Mouse (Mus musculus) midbrain, embryonic 16.5 days (tissue): Measurements from ENCODE around the gene Osbpl11. TPM values are rescaled to one million over a fixed set of nuclear protein-coding genes. Genes with fewer than 3 reads are reported as not detected.
A peak's percentile ranks its signal among the peaks of the same experiment; 100 is the strongest.
"Not testable (repeated sequence)": the region's sequence is repeated elsewhere in the genome, so short reads cannot be mapped to it uniquely, and the experiment has no call there.

Experiments used
- ATAC-seq: fragments of 200-750 bp; cut with Nextera tagmentation; 2 replicates; pipeline ENCODE4 v1.8.0; 2017; ENCODE audit warnings: moderate TSS enrichment
- H3K27ac ChIP-seq: fragments of 300-500 bp; sonication (generic); 2 replicates; pipeline ENCODE4 v1.5.1; 2014; ENCODE audit warnings: mild to moderate bottlenecking, low read length, mixed read lengths
- H3K27me3 ChIP-seq: fragments of 300-500 bp; sonication (generic); 2 replicates; pipeline ENCODE4 v1.6.1; 2014; ENCODE audit warnings: low read depth, low read length, mixed read lengths; ENCODE audit not compliant: control insufficient read depth, insufficient read depth
- H3K36me3 ChIP-seq: fragments of 300-500 bp; sonication (generic); 2 replicates; pipeline ENCODE4 v1.6.1; 2014; ENCODE audit warnings: mild to moderate bottlenecking, low read length, moderate library complexity, mixed read lengths; ENCODE audit not compliant: control insufficient read depth, insufficient read depth
- H3K4me1 ChIP-seq: fragments of 300-500 bp; sonication (generic); 2 replicates; pipeline ENCODE4 v1.6.1; 2014; ENCODE audit warnings: mild to moderate bottlenecking, low read length, mixed read lengths; ENCODE audit not compliant: control insufficient read depth, insufficient read depth
- H3K4me2 ChIP-seq: fragments of 300-500 bp; sonication (generic); 2 replicates; pipeline ENCODE4 v1.6.1; 2014; ENCODE audit warnings: mild to moderate bottlenecking, low read length, mixed read lengths
- H3K4me3 ChIP-seq: fragments of 300-500 bp; sonication (generic); 2 replicates; pipeline ENCODE4 v1.5.1; 2014; ENCODE audit warnings: low read depth, mild to moderate bottlenecking, low read length, moderate library complexity, mixed read lengths
- H3K9ac ChIP-seq: fragments of 300-500 bp; sonication (generic); 2 replicates; pipeline ENCODE4 v1.6.1; 2014; ENCODE audit warnings: low read depth, low read length, mixed read lengths
- H3K9me3 ChIP-seq: fragments of 300-500 bp; sonication (generic); replicated peaks from 2 replicates; pipeline ENCODE4 v1.6.1; 2014; ENCODE audit warnings: mild to moderate bottlenecking, low read length, mixed read lengths; ENCODE audit not compliant: control insufficient read depth, poor library complexity, severe bottlenecking
- WGBS: fragments of 180-500 bp; shearing (Covaris S2); extraction: QIAGEN DNeasy Blood & Tissue Kit; methylation state at CpG from one replicate; pipeline ENCODE4 v1.1.7; 2014; 5-methylcytosine and 5-hydroxymethylcytosine counted together
- polyA plus RNA-seq: library from polyadenylated mRNA; unstranded; fragments of >200 nt; fragmentation: Nextera tagmentation; extraction: Ambion mirVana; gene quantifications from 2 replicates; pipeline ENCODE4 v1.2.1, GENCODE M21; 2015

Gene Osbpl11
- 15.0 and 16.8 TPM in 2 replicates for polyA plus RNA-seq

DNA sequence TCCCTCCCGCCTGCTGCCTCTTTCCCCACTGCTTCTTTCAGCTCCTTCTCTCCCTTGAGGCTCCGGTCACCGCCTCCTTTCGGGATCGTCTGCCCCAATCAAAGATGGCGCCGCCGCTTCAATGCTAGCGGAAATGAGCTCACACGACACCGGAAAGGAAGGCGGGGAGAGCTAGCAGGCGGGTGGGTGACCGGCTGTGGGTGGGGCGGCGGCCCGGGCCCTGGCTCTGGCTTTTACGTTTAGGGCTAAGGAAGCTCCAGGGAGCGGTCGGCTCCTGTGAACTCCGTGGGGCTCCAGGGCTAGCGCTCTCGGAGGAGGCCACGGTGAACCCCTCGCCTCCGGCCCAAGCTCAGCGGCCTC is at the start of gene Osbpl11:
TSS of gene Osbpl11 (plus strand) at position 171 of the 360 bp plus-strand sequence.
- Histone ChIP-seq H3K27ac (peak within 1 kb of the TSS; percentile 91), H3K4me3 (peak within 1 kb of the TSS; percentile 84), H3K36me3 (no peaks in the 10 kb centered on the region), H3K4me1 (peaks cover 25% of the 10 kb centered on the region), H3K9ac (peak within 1 kb of the TSS; percentile 90), H3K9me3 (no peaks in the 10 kb centered on the region), H3K4me2 (peak within 1 kb of the TSS; percentile 62), H3K27me3 (no peaks in the 10 kb centered on the region)
- under 1% methylated on average over 27 of the region's 27 CpGs for WGBS
- ATAC-seq: peak; percentile 96

DNA sequence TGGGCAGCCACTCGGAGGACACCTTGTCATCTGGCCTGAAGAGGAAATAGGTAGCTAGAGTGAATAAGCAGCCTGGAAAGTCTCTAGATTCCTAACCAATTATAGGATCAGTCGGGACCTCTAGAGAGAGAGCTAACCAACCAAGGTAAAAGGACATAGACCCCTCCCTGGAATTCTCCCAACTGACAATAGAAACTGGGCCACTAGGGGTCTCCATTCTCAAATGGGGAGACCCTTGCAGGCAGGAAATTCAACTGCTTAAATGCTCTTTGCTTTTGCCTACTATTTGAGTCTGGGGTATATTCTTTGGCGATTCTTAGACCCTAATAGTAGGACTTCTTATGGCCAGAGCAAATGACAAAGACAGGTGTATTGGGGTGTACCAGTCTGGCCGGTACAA is 49.7 kb upstream of the Osbpl11 start:
- H3K4me3 ChIP-seq: no peak overlapping the region
- H3K9ac ChIP-seq: no peak overlapping the region
- H3K36me3 ChIP-seq: no peaks in the 10 kb centered on the region
- no peaks in the 10 kb centered on the region for H3K27me3 ChIP-seq
- H3K4me2 ChIP-seq: no peak overlapping the region
- ATAC-seq: no peak
- H3K4me1 ChIP-seq: no peaks in the 10 kb centered on the region
- 70% methylated on average over 4 of the region's 4 CpGs for WGBS
- H3K27ac ChIP-seq: no peak overlapping the region
- H3K9me3 ChIP-seq: no peaks in the 10 kb centered on the region

DNA sequence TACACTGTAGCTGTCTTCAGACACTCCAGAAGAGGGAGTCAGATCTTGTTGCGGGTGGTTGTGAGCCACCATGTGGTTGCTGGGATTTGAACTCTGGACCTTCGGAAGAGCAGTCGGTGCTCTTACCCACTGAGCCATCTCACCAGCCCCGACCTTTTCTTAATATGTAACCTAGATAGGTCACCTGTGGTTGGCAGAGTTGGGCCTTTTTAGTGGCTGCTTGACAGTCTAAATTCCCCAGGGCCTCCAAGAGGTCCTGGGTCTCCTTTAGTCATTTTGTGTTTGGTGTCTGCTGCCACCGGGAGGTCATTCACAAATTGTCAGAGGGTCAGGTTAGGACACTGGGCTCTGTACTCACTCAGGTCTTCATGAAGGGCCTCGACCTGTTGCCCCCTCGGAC is 45.8 kb upstream of the Osbpl11 start:
- H3K27me3 ChIP-seq, H3K4me1 ChIP-seq, H3K9me3 ChIP-seq, H3K9ac ChIP-seq, H3K4me2 ChIP-seq, ATAC-seq, H3K36me3 ChIP-seq, H3K4me3 ChIP-seq, H3K27ac ChIP-seq: not testable (repeated sequence)
- WGBS: 81% methylated on average over 6 of the region's 7 CpGs

DNA sequence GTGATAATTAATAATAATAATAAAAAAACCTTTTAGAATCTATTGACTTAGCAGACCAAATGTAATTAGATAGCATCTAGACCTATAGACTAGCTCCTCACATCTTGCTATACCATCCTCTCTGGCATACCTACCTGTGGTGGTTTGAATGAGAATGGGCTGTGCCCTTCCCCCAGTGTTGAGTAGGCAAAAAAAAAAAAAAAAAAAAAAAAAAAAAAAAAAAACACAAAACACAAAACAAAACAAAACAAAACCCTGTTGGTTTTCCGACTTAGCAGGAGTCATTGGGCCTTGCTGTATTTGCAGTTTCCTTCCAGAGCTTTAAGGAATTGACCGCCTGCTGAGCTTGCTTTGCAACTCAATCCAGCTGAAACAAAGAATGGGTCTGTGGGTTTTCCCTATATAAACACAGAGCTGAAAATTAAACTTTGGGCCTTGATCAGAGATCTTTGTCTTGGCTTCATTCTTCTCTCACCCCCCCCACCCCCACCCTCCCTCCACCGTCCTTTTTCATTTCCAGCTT is 43.1 kb upstream of the Osbpl11 start:
- no peak overlapping the region for H3K4me2 ChIP-seq
- 27% methylated on average over 3 of the region's 3 CpGs for WGBS

DNA sequence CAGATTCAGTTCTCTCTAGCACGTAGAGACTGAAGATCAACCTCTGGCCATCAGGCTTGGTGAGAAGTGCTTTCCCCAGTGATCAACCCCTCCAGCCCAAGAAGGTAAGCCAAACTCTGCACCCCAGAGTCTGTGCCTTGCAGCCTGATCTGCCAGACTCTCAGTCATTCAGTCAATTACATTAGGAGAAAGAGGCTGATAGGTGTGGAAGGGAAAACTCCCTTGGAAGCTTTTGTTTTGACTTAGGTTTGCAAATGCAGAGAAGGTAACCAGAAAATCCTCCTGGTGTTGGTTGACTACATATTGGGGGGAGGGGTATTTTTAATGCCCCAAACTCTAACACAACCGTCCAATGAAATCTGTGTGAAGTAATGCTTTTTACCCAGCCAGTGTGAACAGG is 41.4 kb upstream of the Osbpl11 start:
- no peak overlapping the region for H3K9ac ChIP-seq
- H3K4me2 ChIP-seq: no peak overlapping the region
- no peak overlapping the region for H3K27ac ChIP-seq
- ATAC-seq: no peak
- no peaks in the 10 kb centered on the region for H3K36me3 ChIP-seq
- no peaks in the 10 kb centered on the region for H3K9me3 ChIP-seq
- H3K4me1 ChIP-seq: no peaks in the 10 kb centered on the region
- WGBS: 76% methylated on average over 2 of the region's 2 CpGs
- H3K27me3 ChIP-seq: no peaks in the 10 kb centered on the region
- H3K4me3 ChIP-seq: no peak overlapping the region

More for the DNA sequence above, 43.1 kb upstream of the Osbpl11 start:
- ATAC-seq: no peak
- Histone ChIP-seq H3K36me3 (no peaks in the 10 kb centered on the region), H3K4me3 (no peak overlapping the region), H3K27ac (no peak overlapping the region), H3K9ac (no peak overlapping the region), H3K4me1 (no peaks in the 10 kb centered on the region), H3K27me3 (no peaks in the 10 kb centered on the region), H3K9me3 (no peaks in the 10 kb centered on the region)

DNA sequence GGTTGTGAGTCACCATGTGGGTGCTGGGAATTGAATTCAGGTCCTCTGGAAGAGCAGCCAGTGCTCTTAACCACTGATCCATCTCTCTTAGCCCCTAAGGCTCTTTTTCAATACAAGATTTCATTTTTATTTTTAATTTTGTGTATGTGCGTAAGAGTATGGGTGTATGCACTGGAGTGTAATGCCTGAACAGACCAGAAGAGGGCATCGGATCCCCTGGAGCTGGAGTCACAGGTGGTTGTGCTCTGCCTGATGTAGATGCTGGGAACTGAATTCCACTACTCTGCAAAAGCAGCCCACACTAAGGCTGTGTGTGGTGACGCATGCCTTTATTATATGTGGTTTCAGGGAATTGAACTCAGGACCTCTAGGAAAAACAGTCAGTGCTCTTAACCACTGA is 38.7 kb upstream of the Osbpl11 start:
- Histone ChIP-seq H3K4me3 (no peak overlapping the region), H3K27ac (no peak overlapping the region), H3K36me3 (no peaks in the 10 kb centered on the region), H3K27me3 (no peaks in the 10 kb centered on the region), H3K9me3 (no peaks in the 10 kb centered on the region), H3K4me1 (no peaks in the 10 kb centered on the region), H3K4me2 (no peak overlapping the region), H3K9ac (no peak overlapping the region)
- ATAC-seq: no peak
- 95% methylated on average over 3 of the region's 3 CpGs for WGBS

DNA sequence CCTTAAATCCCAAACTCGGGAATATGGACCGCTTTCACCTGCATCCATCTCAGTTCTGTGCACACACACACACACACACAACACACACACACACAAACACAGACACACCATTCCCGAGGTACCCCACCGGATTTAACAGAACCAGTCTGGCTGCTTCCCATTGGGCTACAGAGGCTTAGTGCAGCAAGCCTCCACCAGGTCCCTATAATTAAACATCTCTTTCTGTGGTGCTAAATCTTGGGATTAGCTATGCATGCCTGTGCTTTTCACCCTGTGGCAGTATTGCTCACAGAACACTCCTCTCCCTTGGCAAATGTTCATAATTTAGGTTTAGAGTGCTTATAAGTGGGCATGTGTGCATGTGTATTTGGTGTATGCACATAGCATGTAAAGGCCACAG is 36.7 kb upstream of the Osbpl11 start:
- Histone ChIP-seq H3K36me3 (no peaks in the 10 kb centered on the region), H3K4me1 (no peaks in the 10 kb centered on the region), H3K27me3 (no peaks in the 10 kb centered on the region), H3K9ac (no peak overlapping the region), H3K4me3 (no peak overlapping the region), H3K9me3 (no peaks in the 10 kb centered on the region), H3K27ac (no peak overlapping the region), H3K4me2 (no peak overlapping the region)
- 70% methylated on average over 4 of the region's 4 CpGs for WGBS
- no peak for ATAC-seq

DNA sequence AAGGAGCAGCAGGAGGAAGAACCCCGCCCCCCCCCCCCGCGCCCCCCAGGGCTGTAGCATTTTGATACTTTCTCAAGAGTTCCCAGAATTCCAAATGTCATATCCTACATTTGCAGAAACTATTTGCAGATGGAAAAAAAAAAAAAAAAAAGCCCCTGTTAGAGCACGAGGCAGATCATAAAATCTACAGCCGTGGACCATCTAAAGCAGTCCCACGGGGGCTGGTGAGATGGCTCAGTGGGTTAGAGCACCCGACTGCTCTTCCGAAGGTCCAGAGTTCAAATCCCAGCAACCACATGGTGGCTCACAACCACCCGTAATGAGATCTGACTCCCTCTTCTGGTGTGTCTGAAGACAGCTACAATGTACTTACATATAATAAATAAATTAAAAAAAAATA is 34.0 kb upstream of the Osbpl11 start:
- H3K4me3 ChIP-seq, H3K9me3 ChIP-seq, H3K4me1 ChIP-seq, H3K4me2 ChIP-seq, ATAC-seq, H3K27ac ChIP-seq, H3K27me3 ChIP-seq, H3K9ac ChIP-seq, H3K36me3 ChIP-seq: not testable (repeated sequence)
- WGBS: 81% methylated on average over 9 of the region's 9 CpGs

DNA sequence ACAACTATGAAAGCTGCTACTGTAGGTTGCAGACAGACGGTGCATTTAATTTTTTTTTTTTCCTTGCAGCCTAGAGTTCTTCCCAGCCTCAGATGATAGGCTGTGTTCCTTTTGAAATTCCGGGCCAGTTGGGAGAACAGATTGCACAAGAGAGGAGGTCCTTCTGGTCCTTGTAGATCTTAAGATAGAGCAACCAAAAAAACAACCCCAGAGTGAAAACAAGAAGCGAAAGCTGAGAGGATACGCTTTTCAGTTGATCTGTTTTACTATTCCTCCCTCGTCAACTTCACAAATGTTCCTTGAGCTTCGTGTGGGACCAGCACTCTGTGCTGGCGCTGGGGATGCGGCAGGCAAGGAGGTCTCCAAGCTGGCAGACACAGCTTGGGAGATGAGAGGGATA is 33.3 kb upstream of the Osbpl11 start:
- Histone ChIP-seq H3K9me3 (no peaks in the 10 kb centered on the region), H3K9ac (no peak overlapping the region), H3K27me3 (no peaks in the 10 kb centered on the region), H3K4me1 (no peaks in the 10 kb centered on the region), H3K27ac (no peak overlapping the region), H3K4me2 (no peak overlapping the region), H3K36me3 (no peaks in the 10 kb centered on the region), H3K4me3 (no peak overlapping the region)
- 70% methylated on average over 8 of the region's 8 CpGs for WGBS
- no peak for ATAC-seq
